Mouse (Mus musculus) embryo, embryonic 9.5 days (tissue): ENCODE results near the gene Dhfr.
A peak's percentile ranks its signal among the peaks of the same experiment; 100 is the strongest.
"Not testable (repeated sequence)": the region's sequence is repeated elsewhere in the genome, so short reads cannot be mapped to it uniquely, and the experiment has no call there.

ENCODE experiments used
- DNase-seq: peaks from one replicate; pipeline ENCODE4 v3.0.0-alpha.2; 2017; ENCODE audit errors: extremely low spot score

Dhfr gene

GRCm38 (mm10) chr13:92354456-92355271, at the start of gene Dhfr, which contains the start of gene Msh3:
Gene Dhfr, plus strand, starts transcription at chr13:92354726.
Gene Msh3, minus strand, starts transcription at chr13:92355003.
- DNase-seq: peak; percentile 99

- DNase-seq: no peak
Measured at GRCm38 (mm10) chr13:92305680-92306079, 48.8 kb upstream of the Dhfr start, which contains the start of gene Gm20379. Gene Gm20379, plus strand, starts transcription at chr13:92305980.

GRCm38 (mm10) chr13:92314613-92315012, 39.9 kb upstream of the Dhfr start:
- DNase-seq: no peak

- no peak for DNase-seq
Measured at GRCm38 (mm10) chr13:92320770-92321169, 33.8 kb upstream of the Dhfr start.

GRCm38 (mm10) chr13:92326030-92326429, 28.5 kb upstream of the Dhfr start:
- DNase-seq: no peak

DNA sequence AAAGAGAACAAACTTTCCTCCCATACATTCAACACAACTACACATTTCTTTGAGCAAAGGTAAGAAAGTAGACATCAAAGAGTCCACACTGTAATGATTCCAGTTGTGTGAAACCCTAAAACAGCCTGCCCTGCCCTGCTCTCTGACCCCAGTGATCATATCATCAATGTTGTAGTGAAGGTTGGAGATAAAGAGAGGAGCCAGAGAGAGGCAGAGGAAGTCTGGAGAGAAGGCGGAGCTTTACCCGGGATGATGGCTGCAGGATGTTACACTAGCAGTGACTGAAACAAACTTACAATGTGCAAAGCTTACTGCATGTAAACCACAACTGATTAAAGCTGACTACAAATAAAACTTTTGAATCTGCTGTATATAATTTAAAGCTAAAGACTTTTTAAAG, 26.5 kb upstream of the Dhfr start:
- no peak for DNase-seq

GRCm38 (mm10) chr13:92330621-92331020, 23.9 kb upstream of the Dhfr start:
- no peak for DNase-seq

- no peak for DNase-seq
Measured at GRCm38 (mm10) chr13:92332103-92332879, 22.2 kb upstream of the Dhfr start.

DNA sequence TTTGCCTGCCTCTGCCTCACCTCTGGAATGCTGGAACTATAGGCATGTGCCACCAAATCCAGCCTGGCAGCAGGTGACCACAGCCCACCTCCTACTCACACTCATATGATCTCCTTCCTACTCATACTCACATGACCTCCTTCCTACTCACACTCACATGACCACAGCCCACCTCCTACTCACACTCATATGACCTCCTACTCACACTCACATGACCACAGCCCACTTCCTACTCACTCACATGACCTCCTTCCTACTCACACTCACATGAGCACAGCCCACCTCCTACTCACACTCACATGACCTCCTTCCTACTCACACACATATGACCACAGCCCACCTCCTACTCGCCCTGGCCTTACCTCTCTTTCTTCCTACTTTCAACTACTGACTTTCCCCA, 17.7 kb upstream of the Dhfr start:
- no peak for DNase-seq

DNA sequence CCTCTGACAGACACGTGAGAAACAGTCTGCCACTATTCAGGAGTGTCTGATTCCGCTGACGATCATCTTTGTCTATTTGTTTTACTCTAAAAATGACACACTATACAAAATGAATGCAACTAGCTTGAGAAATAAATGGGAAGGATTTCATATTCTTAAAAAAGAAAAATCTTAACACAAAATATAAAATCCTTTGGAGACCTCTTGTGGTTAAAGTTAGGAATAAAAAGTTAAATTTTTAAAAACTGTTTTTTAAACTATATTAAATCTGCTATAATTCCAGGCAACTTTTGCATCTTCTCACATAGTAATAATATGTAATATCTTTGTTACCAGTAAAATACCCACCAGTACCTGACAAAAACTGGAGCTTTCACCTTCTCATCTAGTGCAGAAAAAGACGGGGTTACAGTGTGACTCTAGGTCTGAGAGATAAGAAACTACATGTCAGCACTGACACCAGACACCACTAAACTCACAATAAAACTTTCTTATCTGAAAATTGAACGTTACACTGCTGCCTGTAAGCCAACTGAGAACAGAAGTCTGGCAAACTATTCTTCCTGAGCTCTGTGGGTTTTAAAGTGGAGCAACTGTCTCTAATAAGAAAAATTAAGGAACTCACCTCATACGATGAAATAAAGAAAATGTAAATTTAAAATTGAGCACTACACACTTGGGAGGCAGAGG, 16.6 kb upstream of the Dhfr start:
- no peak for DNase-seq

GRCm38 (mm10) chr13:92339787-92340186, 14.7 kb upstream of the Dhfr start:
- DNase-seq: no peak

DNA sequence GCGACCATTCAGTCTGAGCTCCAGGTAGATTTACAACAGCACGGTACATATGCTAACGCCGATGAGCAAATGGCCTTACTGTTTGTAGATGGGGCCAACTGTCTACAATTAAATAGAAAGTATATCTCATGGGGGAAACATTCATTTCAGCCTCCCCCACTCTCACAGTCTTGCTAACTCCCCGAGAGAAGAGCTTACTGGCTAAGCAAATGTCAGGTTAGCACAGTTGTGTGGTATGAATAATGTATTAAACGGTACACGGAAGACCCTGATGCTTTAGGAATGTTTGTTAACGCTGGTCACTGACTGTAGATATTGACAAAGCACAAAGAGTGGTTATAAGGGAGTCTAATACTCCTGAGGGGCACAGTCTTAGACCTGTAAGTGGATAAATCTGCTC, 10.5 kb upstream of the Dhfr start:
- DNase-seq: no peak

DNA sequence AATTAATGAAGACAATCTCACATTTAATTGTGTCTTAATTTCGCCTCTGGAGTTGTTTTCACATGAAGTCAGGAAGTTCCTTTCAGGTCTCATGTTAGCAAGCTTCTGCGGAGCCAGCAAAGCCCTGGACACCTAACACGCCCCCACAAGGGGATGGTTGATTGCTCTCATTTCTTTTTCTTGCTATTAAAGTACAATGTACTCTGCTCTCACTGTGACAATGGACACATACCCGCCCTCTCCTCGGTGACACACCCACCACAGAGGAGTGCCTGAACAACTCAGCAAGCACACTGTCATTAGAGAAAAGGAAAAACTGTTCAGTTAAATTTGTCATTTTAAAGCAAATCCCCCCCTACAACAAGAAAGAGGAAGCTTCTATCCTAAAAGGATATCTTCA, 8.2 kb upstream of the Dhfr start:
- no peak for DNase-seq

DNA sequence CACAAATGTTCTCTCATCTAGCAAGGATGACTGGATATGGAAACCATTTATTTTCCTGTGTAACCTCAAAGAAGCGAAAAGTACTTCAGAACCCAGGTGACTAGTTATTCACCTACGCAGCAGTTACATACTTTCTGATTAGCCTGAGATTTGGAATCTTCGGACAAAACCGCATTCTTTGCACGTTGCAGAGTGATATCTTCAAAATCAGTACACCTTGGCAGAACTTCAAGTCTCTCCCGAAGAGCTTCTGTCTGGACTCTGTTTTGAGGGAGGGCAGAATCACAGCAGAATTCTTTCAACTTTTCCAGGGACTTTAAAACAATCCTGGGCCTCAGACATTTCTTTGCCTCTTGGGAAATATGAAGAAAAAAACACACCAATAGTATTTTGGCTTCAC, 3.4 kb upstream of the Dhfr start:
- no peak for DNase-seq

DNA sequence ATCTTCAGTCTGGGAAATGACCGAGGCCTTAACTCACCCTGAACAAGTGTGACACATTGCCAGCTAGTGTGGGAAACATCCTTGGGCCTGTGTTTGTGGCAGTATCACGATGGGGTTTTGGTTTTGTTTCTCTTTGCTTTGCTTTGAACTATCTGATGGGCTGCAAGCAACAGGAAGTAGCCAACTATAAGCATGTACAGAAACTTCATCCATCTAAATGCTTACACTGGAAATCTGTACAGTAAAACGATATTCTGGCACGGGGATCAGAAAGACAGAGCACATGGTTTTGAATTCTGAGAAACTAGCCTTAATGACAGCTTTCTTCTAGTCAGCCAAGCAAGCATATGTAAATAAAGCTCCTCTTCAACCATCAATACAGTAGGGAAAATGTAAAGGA, 570 bp upstream of the Dhfr start:
- peak; percentile 10 for DNase-seq

- no peak for DNase-seq
Measured at GRCm38 (mm10) chr13:92355272-92355643, 732 bp downstream of the Dhfr start.

GRCm38 (mm10) chr13:92356376-92356775, 1.9 kb downstream of the Dhfr start:
- no peak for DNase-seq

DNA sequence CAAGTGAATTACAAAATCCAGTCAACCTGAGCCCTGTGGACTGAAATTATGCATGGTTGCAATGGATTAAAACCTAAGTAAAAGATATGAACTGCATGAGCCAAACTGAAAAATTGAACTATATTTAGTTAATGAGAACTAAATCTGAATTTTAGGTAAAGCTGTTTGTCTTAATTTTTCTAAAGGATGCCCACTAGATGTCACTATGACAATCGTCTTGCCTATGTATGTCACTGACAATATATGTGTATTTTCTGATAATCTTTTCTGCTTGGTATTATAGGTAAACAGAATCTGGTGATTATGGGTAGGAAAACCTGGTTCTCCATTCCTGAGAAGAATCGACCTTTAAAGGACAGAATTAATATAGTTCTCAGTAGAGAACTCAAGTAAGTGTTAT, 3.1 kb downstream of the Dhfr start:
- DNase-seq: no peak

GRCm38 (mm10) chr13:92361609-92362008, 7.1 kb downstream of the Dhfr start:
- DNase-seq: no peak

DNA sequence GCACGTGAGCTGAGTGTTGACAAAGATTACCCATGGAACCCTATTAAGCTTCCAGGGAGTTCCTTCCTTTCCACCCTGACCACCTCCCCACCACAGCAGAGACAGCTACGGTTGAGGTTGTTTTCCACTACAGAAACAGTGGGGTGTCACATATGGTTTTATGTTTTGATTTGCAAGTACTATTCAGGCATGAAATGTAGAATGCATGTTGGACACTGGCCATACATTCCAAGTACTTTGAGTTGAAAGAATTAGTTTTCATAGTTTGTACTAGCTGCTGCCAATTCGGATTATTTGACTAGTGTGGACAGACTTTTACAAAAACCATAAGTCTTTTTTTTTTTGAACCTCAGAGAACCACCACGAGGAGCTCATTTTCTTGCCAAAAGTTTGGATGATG, 10.8 kb downstream of the Dhfr start:
- no peak for DNase-seq

- no peak for DNase-seq
Measured at GRCm38 (mm10) chr13:92370811-92371210, 16.3 kb downstream of the Dhfr start.

DNA sequence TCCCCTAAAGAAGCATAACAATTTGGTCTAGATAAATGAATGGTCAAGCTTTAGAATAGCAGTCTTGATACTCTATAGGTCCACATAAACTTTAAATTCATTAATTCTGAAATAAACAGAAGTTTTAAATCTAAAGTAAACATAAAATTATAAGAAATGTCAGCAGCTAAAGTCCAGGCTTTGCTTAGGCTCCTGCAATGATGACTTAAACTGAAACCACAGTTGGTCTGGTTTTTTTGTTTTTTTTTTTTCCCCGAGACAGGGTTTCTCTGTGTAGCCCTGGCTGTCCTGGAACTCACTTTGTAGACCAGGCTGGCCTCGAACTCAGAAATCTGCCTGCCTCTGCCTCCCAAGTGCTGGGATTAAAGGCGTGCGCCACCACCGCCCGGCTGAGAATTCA, 16.9 kb downstream of the Dhfr start:
- DNase-seq: not testable (repeated sequence)
